Comparison of ENCODE assay signal across 8 mouse cellular contexts in genomic region chr11:61578983-61579877, GRCm38 (mm10). TPM values are rescaled to one million over a fixed set of nuclear protein-coding genes. Genes with fewer than 3 reads are reported as not detected.
DNase-seq lines count a peak whose midpoint lies in the region; ATAC-seq and TF ChIP-seq lines count a peak whose summit lies in the region.

Epn2 (minus strand) TSS chr11:61579687.

- H3K4me1 ChIP-seq in bone marrow, adult 2 months (ENCODE audit: control insufficient read depth, insufficient read depth, low read length) = no peaks in the 10 kb centered on the region
- peaks cover 8% of the 10 kb centered on the region for H3K4me1 ChIP-seq in embryonic facial prominence, embryonic 14.5 days (ENCODE audit: control insufficient read depth, insufficient read depth, low read length)
- H3K4me1 ChIP-seq in heart, embryonic 10.5 days = peaks cover 23% of the 10 kb centered on the region
- H3K4me1 ChIP-seq in kidney, embryonic 16.5 days (ENCODE audit: insufficient read depth, low read length) = peaks cover 20% of the 10 kb centered on the region
- peaks cover 11% of the 10 kb centered on the region; the same call in 1 of the 2 replicates for H3K4me1 ChIP-seq in liver, embryonic 11.5 days (replicated peaks; ENCODE audit: control insufficient read depth, insufficient read depth, low read length)
- peaks cover 16% of the 10 kb centered on the region for H3K4me1 ChIP-seq in stomach, embryonic 14.5 days (ENCODE audit: control insufficient read depth, insufficient read depth, low read length)

- WGBS in bone marrow, adult 2 months = 3% methylated on average over 93 of the region's 93 CpGs
- under 1% methylated on average over 32 of the region's 93 CpGs for WGBS in embryonic facial prominence, embryonic 14.5 days
- WGBS in heart, embryonic 10.5 days = under 1% methylated on average over 77 of the region's 93 CpGs
- WGBS in kidney, embryonic 16.5 days = under 1% methylated on average over 85 of the region's 93 CpGs
- 1% methylated on average over 91 of the region's 93 CpGs for WGBS in liver, embryonic 11.5 days
- WGBS in stomach, embryonic 14.5 days = under 1% methylated on average over 87 of the region's 93 CpGs

- H3K27me3 ChIP-seq in embryonic facial prominence, embryonic 14.5 days (replicated peaks; ENCODE audit: control insufficient read depth, insufficient read depth, low read length) = no peaks in the 10 kb centered on the region
- H3K27me3 ChIP-seq in heart, embryonic 10.5 days (ENCODE audit: insufficient read depth, poor library complexity, severe bottlenecking) = no peaks in the 10 kb centered on the region
- H3K27me3 ChIP-seq in kidney, embryonic 16.5 days (ENCODE audit: insufficient read depth, low read length) = no peaks in the 10 kb centered on the region
- peaks cover 14% of the 10 kb centered on the region for H3K27me3 ChIP-seq in liver, embryonic 11.5 days (replicated peaks; ENCODE audit: control insufficient read depth, insufficient read depth, low read length)
- H3K27me3 ChIP-seq in stomach, embryonic 14.5 days (ENCODE audit: control insufficient read depth, insufficient read depth, low read length) = no peaks in the 10 kb centered on the region

- no peaks in the 10 kb centered on the region for H3K36me3 ChIP-seq in embryonic facial prominence, embryonic 14.5 days (ENCODE audit: control insufficient read depth, insufficient read depth, low read length)
- H3K36me3 ChIP-seq in heart, embryonic 10.5 days = 0 out of 2 replicates have a peak, but pooled peaks cover 3% of the 10 kb centered on the region
- H3K36me3 ChIP-seq in kidney, embryonic 16.5 days (ENCODE audit: insufficient read depth, low read length) = no peaks in the 10 kb centered on the region
- no peaks in the 10 kb centered on the region for H3K36me3 ChIP-seq in liver, embryonic 11.5 days (ENCODE audit: control insufficient read depth, insufficient read depth, low read length)
- H3K36me3 ChIP-seq in stomach, embryonic 14.5 days (ENCODE audit: control insufficient read depth, insufficient read depth, low read length) = no peaks in the 10 kb centered on the region

- H3K9me3 ChIP-seq in embryonic facial prominence, embryonic 14.5 days (ENCODE audit: control insufficient read depth, low read length) = peaks cover 5% of the 10 kb centered on the region; the same call in 1 of the 2 replicates
- no peaks in the 10 kb centered on the region for H3K9me3 ChIP-seq in heart, embryonic 10.5 days
- H3K9me3 ChIP-seq in kidney, embryonic 16.5 days (ENCODE audit: low read length) = no peaks in the 10 kb centered on the region
- H3K9me3 ChIP-seq in liver, embryonic 11.5 days (ENCODE audit: control insufficient read depth, low read length) = no peaks in the 10 kb centered on the region
- no peaks in the 10 kb centered on the region for H3K9me3 ChIP-seq in stomach, embryonic 14.5 days (ENCODE audit: control insufficient read depth, low read depth, low read length)

- peak within 1 kb of the TSS; percentile 78 for H3K4me2 ChIP-seq in embryonic facial prominence, embryonic 14.5 days (ENCODE audit: low read depth, low read length)
- peak within 1 kb of the TSS; percentile 81 for H3K4me2 ChIP-seq in kidney, embryonic 16.5 days (replicated peaks; ENCODE audit: low read depth, low read length)
- H3K4me2 ChIP-seq in liver, embryonic 11.5 days = peak within 1 kb of the TSS; percentile 82
- peak within 1 kb of the TSS; percentile 88 for H3K4me2 ChIP-seq in stomach, embryonic 14.5 days (replicated peaks; ENCODE audit: low read depth, low read length)

- DNase-seq in CD4-positive helper T cell, adult 2 months (ENCODE audit: low read depth, low spot score) = peak; percentile 70
- peak; percentile 70 for DNase-seq in embryonic facial prominence, embryonic 14.5 days (ENCODE audit: low spot score)
- DNase-seq in heart, embryonic 10.5 days (ENCODE audit: low spot score) = peak; percentile 92
- peak; percentile 82 for DNase-seq in liver, embryonic 11.5 days (ENCODE audit: low spot score)
- peak; percentile 19 to 64 for DNase-seq in natural killer cell, adult 2 months (ENCODE audit: low spot score in 2 of 2)

- H3K9ac ChIP-seq in embryonic facial prominence, embryonic 14.5 days (ENCODE audit: low read depth, low read length) = peak within 1 kb of the TSS; percentile 89
- peak within 1 kb of the TSS; percentile 78 for H3K9ac ChIP-seq in kidney, embryonic 16.5 days (replicated peaks; ENCODE audit: low read length)
- peak within 1 kb of the TSS; percentile 62 for H3K9ac ChIP-seq in liver, embryonic 11.5 days (ENCODE audit: low read depth, low read length)
- peak within 1 kb of the TSS; percentile 89 for H3K9ac ChIP-seq in stomach, embryonic 14.5 days (replicated peaks; ENCODE audit: low read depth, low read length)

- ATAC-seq in embryonic facial prominence, embryonic 14.5 days (ENCODE audit: low read depth) = peak; percentile 94
- peak; percentile 96 for ATAC-seq in kidney, embryonic 16.5 days (ENCODE audit: low FRiP score, low TSS enrichment)
- ATAC-seq in liver, embryonic 11.5 days (replicated peaks; ENCODE audit: low FRiP score) = peak; percentile 87
- peak; percentile 91 for ATAC-seq in stomach, embryonic 14.5 days (ENCODE audit: insufficient number of reproducible peaks, insufficient read depth, low FRiP score, low read depth)

- no peak within 1 kb of the TSS; the same call in 1 of the 2 replicates for H3K27ac ChIP-seq in bone marrow, adult 2 months (ENCODE audit: control insufficient read depth, insufficient read depth, low read depth, low read length, poor library complexity)
- H3K27ac ChIP-seq in embryonic facial prominence, embryonic 14.5 days (replicated peaks; ENCODE audit: low read depth, low read length) = peak within 1 kb of the TSS; percentile 84
- H3K27ac ChIP-seq in heart, embryonic 10.5 days = peak within 1 kb of the TSS; percentile 94
- peak within 1 kb of the TSS; percentile 91 for H3K27ac ChIP-seq in kidney, embryonic 16.5 days (ENCODE audit: low read length)
- peak within 1 kb of the TSS; percentile 30; the same call in 1 of the 2 replicates for H3K27ac ChIP-seq in liver, embryonic 11.5 days (ENCODE audit: low read depth, low read length)
- H3K27ac ChIP-seq in stomach, embryonic 14.5 days (ENCODE audit: low read length) = peak within 1 kb of the TSS; percentile 89

- TF ChIP-seq CTCF in bone marrow, adult 2 months (IDR thresholded peaks at IDR 0.05; ENCODE audit: control insufficient read depth, insufficient read depth, low read length) = no peak

- H3K4me3 ChIP-seq in bone marrow, adult 2 months (replicated peaks; ENCODE audit: control insufficient read depth, low read depth, low read length) = peak within 1 kb of the TSS; percentile 48
- H3K4me3 ChIP-seq in embryonic facial prominence, embryonic 14.5 days (ENCODE audit: low read depth, low read length) = peak within 1 kb of the TSS; percentile 88
- peak within 1 kb of the TSS; percentile 95 for H3K4me3 ChIP-seq in heart, embryonic 10.5 days
- peak within 1 kb of the TSS; percentile 66 for H3K4me3 ChIP-seq in kidney, embryonic 16.5 days (ENCODE audit: low read length)
- H3K4me3 ChIP-seq in liver, embryonic 11.5 days (ENCODE audit: low read depth, low read length) = peak within 1 kb of the TSS; percentile 59
- H3K4me3 ChIP-seq in stomach, embryonic 14.5 days (ENCODE audit: low read depth, low read length) = peak within 1 kb of the TSS; percentile 95

- no peak for TF ChIP-seq POLR2A in bone marrow, adult 2 months (IDR thresholded peaks at IDR 0.05; ENCODE audit: borderline replicate concordance, control insufficient read depth, low read depth, low read length)

RNA-seq across cellular contexts. Expression of gene Epn2, which starts in this region (rescaled TPM):
- 1.5 and 11.3 TPM in 2 replicates for polyA plus RNA-seq in bone marrow, adult 2 months (2011; ENCODE audit: insufficient read depth, insufficient read length, low replicate concordance, missing spikeins)
- polyA plus RNA-seq in embryonic facial prominence, embryonic 14.5 days (2014; fragmentation: Nextera tagmentation; extraction: Ambion mirVana) = 28.0 TPM in 2 replicates
- 22.8 and 22.9 TPM in 2 replicates for polyA plus RNA-seq in heart, embryonic 10.5 days (2016; fragmentation: Nextera tagmentation; extraction: Ambion mirVana)
- 25.0 and 26.9 TPM in 2 replicates for polyA plus RNA-seq in kidney, embryonic 16.5 days (2015; fragmentation: Nextera tagmentation; extraction: Ambion mirVana)
- 9.2 and 9.3 TPM in 2 replicates for polyA plus RNA-seq in liver, embryonic 11.5 days (2014; fragmentation: Nextera tagmentation; extraction: Ambion mirVana)
- polyA plus RNA-seq in stomach, embryonic 14.5 days (2014; fragmentation: Nextera tagmentation; extraction: Ambion mirVana) = 28.7 and 32.6 TPM in 2 replicates

Comparison
In these comparisons a context has a peak if more than half of its experiments do, and no peak if none do; other contexts are left out.
1. DNase-seq: peak in every context shown above with its lines; median percentile 92 in heart, embryonic 10.5 days; 82 in liver, embryonic 11.5 days; 70 in CD4-positive helper T cell, adult 2 months; 70 in embryonic facial prominence, embryonic 14.5 days; 42 in natural killer cell, adult 2 months.